Mouse (Mus musculus) intestine, embryonic 16.5 days (tissue): Measurements from ENCODE around the gene Tfec. TPM values are rescaled to one million over a fixed set of nuclear protein-coding genes. Genes with fewer than 3 reads are reported as not detected.

Experiments
- ATAC-seq: fragments of 200-750 bp; cut with Nextera tagmentation; 2 replicates; pipeline ENCODE4 v1.8.0; 2017; ENCODE audit warnings: moderate TSS enrichment, moderate library complexity
- H3K27ac ChIP-seq: fragments of 300-500 bp; sonication (generic); 2 replicates; pipeline ENCODE4 v1.5.1; 2014; ENCODE audit warnings: mild to moderate bottlenecking, low read length
- H3K27me3 ChIP-seq: fragments of 300-500 bp; sonication (generic); replicated peaks from 2 replicates; pipeline ENCODE4 v1.6.1; 2014; ENCODE audit warnings: low read length, control low read depth, mixed read lengths; ENCODE audit not compliant: control insufficient read depth, insufficient read depth
- H3K36me3 ChIP-seq: fragments of 300-500 bp; sonication (generic); 2 replicates; pipeline ENCODE4 v1.6.1; 2014; ENCODE audit warnings: low read length, control low read depth; ENCODE audit not compliant: control insufficient read depth, insufficient read depth
- H3K4me1 ChIP-seq: fragments of 300-500 bp; sonication (generic); 2 replicates; pipeline ENCODE4 v1.6.1; 2014; ENCODE audit warnings: low read length, control low read depth, mixed read lengths; ENCODE audit not compliant: control insufficient read depth, insufficient read depth
- H3K4me2 ChIP-seq: fragments of 300-500 bp; sonication (generic); 2 replicates; pipeline ENCODE4 v1.6.1; 2014; ENCODE audit warnings: low read depth, low read length, control low read depth
- H3K4me3 ChIP-seq: fragments of 300-500 bp; sonication (generic); 2 replicates; pipeline ENCODE4 v1.5.1; 2014; ENCODE audit warnings: mild to moderate bottlenecking, low read length
- H3K9ac ChIP-seq: fragments of 300-500 bp; sonication (generic); 2 replicates; pipeline ENCODE4 v1.6.1; 2014; ENCODE audit warnings: low read depth, low read length
- H3K9me3 ChIP-seq: fragments of 300-500 bp; sonication (generic); 2 replicates; pipeline ENCODE4 v1.6.1; 2016; ENCODE audit warnings: low read length, control low read depth; ENCODE audit not compliant: control insufficient read depth
- WGBS: fragments of 180-500 bp; shearing (Covaris S2); extraction: QIAGEN DNeasy Blood & Tissue Kit; methylation state at CpG from one replicate; pipeline ENCODE4 v1.1.7; 2014; 5-methylcytosine and 5-hydroxymethylcytosine counted together
- polyA plus RNA-seq: library from polyadenylated mRNA; unstranded; fragments of >200 nt; fragmentation: Nextera tagmentation; extraction: Ambion mirVana; gene quantifications from 2 replicates; pipeline ENCODE4 v1.2.1, GENCODE M21; 2015

The Tfec gene
- polyA plus RNA-seq, 1 experiment from 2014 or later: 82.6 TPM

DNA sequence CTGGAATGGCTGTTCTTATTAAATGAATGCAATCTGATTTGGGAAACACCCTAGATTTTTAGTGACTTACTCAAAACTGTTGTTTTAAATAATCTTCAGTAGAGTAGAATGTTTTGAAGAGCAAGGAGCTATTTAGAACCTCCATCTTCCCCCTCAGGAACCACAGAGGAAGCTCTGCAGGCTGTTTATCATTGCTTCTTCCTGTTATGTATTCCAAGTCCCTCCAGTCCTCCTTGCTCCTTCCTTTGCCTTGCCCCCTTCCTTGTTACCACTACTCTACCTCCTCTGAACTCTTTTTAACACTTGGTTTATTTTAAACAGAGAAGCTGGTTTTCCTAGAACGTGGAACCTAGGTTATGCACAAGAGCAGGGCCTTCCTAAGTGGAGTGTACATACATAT, 76.3 kb downstream of the Tfec start:
- 70% methylated on average over 1 of the region's 1 CpGs for WGBS
- no peak for ATAC-seq
- no peaks in the 10 kb centered on the region for H3K36me3 ChIP-seq

DNA sequence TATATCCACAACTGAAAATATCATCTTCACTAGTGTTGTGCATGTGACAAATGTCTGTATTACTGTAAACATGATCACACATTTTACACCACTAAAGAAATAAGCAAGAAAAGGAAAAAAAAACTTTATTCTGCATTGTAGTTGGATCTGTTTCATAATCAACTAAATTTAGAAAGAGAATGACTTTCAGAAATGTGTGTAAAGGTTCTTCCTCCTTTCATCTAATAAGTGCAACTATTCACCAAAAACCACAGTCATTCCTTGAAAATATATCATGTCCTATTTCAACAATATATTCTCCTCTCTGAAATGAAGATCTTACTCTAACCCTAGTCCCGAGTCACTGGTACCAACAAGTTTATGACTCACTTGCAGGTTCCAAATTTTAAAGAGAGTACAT, 91.9 kb downstream of the Tfec start:
- Histone ChIP-seq H3K4me3 (no peak overlapping the region), H3K27me3 (no peaks in the 10 kb centered on the region), H3K36me3 (no peaks in the 10 kb centered on the region), H3K4me2 (no peak overlapping the region), H3K27ac (no peak overlapping the region), H3K9ac (no peak overlapping the region), H3K9me3 (no peaks in the 10 kb centered on the region), H3K4me1 (no peaks in the 10 kb centered on the region)
- 79% methylated on average over 1 of the region's 1 CpGs for WGBS
- ATAC-seq: no peak

More for the DNA sequence above, 76.3 kb downstream of the Tfec start:
- no peaks in the 10 kb centered on the region for H3K27me3 ChIP-seq
- no peaks in the 10 kb centered on the region for H3K4me1 ChIP-seq
- no peaks in the 10 kb centered on the region for H3K9me3 ChIP-seq
- no peak overlapping the region for H3K4me2 ChIP-seq
- H3K4me3 ChIP-seq: no peak overlapping the region
- H3K27ac ChIP-seq: no peak overlapping the region
- no peak overlapping the region for H3K9ac ChIP-seq

DNA sequence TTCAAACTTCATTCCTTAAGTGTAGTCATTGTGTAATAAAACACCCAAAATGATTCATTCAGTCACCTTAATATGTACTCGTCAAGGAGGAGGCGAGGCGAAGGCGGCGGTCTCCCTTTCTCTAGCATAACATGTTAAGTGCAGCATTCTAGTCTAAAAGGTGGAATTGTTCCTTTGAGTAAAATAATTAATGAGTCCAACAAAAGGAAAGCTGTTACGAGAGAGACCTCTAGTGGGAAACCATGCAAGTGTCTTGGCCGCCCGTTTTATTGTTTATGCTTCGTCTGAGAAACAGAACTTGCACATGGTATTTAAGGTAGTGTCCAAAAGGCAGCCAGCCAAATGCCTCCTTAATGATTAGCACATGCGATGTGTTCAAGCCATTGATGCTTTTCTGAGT, 100.6 kb downstream of the Tfec start:
- Histone ChIP-seq H3K4me2 (no peak overlapping the region), H3K27ac (no peak overlapping the region), H3K9me3 (no peaks in the 10 kb centered on the region), H3K27me3 (no peaks in the 10 kb centered on the region), H3K36me3 (no peaks in the 10 kb centered on the region), H3K4me3 (no peak overlapping the region), H3K9ac (no peak overlapping the region), H3K4me1 (no peaks in the 10 kb centered on the region)
- no peak for ATAC-seq
- WGBS: 20% methylated on average over 10 of the region's 10 CpGs

DNA sequence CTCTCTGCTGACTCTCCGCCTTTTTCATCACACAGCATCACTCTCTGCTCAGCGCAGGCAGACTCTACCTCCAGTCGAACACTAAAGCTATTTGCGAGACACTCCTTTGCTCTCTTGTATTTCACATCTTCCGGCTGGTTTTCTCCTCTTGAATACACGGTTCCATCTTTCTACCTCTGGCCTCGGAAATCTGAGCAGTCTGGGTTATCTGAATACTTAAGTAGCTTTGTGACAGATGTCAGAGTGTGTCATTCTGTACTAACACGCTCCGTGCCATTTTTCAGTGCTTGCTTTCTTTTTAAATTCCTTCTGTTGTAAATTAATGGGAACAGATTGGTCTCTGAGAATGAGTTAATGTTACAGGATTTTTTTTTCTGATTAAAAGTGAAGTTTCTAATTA, 101.3 kb downstream of the Tfec start:
- Histone ChIP-seq H3K27me3 (no peaks in the 10 kb centered on the region), H3K36me3 (no peaks in the 10 kb centered on the region), H3K27ac (no peak overlapping the region), H3K9ac (no peak overlapping the region), H3K4me3 (no peak overlapping the region), H3K4me2 (no peak overlapping the region), H3K9me3 (no peaks in the 10 kb centered on the region), H3K4me1 (no peaks in the 10 kb centered on the region)
- ATAC-seq: no peak
- WGBS: 69% methylated on average over 9 of the region's 9 CpGs

DNA sequence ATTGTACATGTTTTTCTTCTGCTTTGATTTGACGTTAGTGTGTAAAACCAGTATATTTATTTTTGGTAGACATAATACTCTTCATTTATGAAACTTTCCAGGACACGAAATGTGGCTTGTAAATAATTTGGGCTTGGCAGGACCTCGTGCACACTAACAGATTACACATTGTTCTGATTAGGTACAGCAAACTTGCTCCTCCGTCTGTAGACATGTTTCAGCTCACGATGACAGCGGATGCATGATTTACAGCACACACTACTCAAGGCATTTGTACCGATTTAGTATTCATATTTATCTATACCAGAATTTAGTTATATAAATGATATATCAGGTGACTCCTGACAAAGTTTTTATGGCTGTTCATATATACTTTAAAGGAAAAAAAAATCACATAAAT, 104.2 kb downstream of the Tfec start:
- no peaks in the 10 kb centered on the region for H3K9me3 ChIP-seq
- no peak for ATAC-seq

DNA sequence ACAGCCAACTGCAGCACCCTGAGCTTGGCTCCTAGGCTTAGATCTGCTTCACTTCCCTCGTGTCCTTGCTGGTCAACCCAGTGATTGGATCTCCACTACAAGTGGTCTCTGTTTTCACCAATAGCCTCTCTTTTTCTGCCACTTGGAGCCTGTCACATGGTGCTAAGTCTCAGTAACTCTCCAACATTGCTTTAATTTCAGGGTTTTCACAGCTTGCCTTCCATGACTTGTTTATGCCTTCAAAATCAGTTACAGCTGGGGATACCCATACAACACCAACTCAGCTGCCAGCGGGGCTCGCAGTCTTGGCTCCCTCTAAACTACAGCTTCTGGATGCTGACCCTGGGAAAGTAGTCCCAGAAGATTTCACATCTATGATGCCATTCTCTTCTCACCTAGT, 113.1 kb downstream of the Tfec start:
- H3K9ac ChIP-seq: no peak overlapping the region
- WGBS: 91% methylated on average over 3 of the region's 3 CpGs

More for the DNA sequence above, 104.2 kb downstream of the Tfec start:
- no peak overlapping the region for H3K9ac ChIP-seq
- WGBS: 48% methylated on average over 7 of the region's 7 CpGs
- no peak overlapping the region for H3K4me2 ChIP-seq
- no peak overlapping the region for H3K4me3 ChIP-seq
- no peaks in the 10 kb centered on the region for H3K4me1 ChIP-seq
- H3K36me3 ChIP-seq: no peaks in the 10 kb centered on the region
- H3K27me3 ChIP-seq: no peaks in the 10 kb centered on the region
- no peak overlapping the region for H3K27ac ChIP-seq

More for the DNA sequence above, 113.1 kb downstream of the Tfec start:
- Histone ChIP-seq H3K4me3 (no peak overlapping the region), H3K4me2 (no peak overlapping the region), H3K27me3 (no peaks in the 10 kb centered on the region), H3K27ac (no peak overlapping the region), H3K9me3 (no peaks in the 10 kb centered on the region), H3K4me1 (no peaks in the 10 kb centered on the region), H3K36me3 (no peaks in the 10 kb centered on the region)
- no peak for ATAC-seq

Other genes with a start within 250 kb of the Tfec start
- gene Tes, start 166.7 kb upstream of the Tfec start, polyA plus RNA-seq: 90.1 and 97.0 TPM in 2 replicates